Mouse (Mus musculus): ENCODE data around the gene Ppp4r3a.
"Not testable (repeated sequence)": the region's sequence is repeated elsewhere in the genome, so short reads cannot be mapped to it uniquely, and the experiment has no call there.

Gene Ppp4r3a

GRCm38 (mm10) chr12:101083076-101083838, at the start of gene Ppp4r3a:
TSS of gene Ppp4r3a (minus strand) at chr12:101083702.
- peak; percentile 98 to 99 for DNase-seq

DNA sequence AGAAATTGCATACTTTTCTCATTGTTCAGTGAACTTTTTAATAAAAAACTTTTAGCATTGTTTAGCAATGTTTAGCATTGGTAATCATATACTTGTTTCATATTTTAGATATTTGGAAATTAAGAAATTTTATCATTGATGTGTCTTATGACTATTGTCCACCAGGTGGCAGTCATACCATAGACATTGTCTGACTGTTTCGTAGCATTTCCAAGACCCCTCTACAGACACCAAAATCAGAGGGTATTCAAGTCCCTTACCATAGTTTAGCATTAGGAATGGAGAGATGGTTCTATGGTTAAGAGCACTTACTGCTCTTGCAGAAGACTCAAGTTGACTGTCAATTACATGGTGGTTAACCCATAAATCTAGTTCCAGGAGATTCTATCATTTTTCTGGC, 39.5 kb upstream of the Ppp4r3a start:
- peak; percentile 47 to 71 for DNase-seq

- DNase-seq: not testable (repeated sequence)
Observed at GRCm38 (mm10) chr12:101122066-101122465, 38.6 kb upstream of the Ppp4r3a start.

DNA sequence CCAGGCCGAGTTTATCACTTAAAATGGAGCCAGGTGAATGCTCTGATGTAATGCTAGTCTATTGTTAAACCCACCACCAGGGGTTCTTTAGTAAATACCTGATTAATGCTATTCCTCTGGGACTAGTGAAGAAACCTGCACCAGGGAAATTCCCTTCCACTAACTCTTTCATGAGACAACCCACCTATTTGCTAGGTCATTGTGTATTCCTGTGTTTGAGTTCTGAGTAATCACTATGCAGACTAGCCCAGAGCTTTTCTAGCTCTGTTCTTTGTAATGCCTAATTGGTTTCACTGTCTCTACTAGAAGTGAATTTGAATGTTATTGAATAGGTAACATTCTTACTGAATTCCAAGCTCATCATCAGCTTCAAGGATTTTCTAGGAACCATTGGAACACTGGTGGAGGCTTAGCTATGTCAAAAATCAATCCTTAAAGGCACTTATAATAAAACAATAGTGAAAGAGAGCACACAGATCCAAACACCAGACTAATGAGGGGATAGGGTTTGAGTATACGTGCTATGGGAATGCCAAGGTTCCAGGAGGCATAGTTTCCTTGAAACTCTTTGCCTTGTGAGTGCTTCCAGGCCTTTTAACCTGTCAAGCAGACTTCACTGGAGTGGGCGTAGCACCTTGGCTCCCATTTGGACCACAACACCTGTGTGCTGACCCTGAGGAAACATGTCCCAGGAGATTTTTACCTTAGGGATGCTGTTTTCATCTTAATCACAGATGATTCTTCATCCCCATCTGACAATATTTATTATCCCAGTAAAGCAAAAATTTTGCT, 26.5 kb upstream of the Ppp4r3a start:
- DNase-seq: not testable (repeated sequence)

DNA sequence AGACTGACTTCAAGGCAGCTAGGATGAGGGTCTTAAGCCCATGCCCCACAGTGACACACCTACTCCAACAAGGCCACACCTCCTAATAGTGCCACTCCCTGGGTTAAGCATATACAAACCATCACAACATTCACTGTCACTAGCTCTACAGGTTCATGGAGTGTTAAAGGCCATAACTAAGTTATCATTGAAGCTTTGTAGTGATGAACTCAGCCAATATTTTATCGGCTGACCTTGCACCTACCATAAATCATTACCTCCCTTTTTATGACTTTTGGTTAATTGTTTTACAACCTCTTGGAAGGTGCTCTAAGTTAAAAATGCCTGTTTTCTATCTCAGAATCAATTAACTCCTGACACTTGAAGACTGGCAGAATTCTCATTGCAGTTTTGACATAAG, 24.2 kb upstream of the Ppp4r3a start:
- no peak for DNase-seq

DNA sequence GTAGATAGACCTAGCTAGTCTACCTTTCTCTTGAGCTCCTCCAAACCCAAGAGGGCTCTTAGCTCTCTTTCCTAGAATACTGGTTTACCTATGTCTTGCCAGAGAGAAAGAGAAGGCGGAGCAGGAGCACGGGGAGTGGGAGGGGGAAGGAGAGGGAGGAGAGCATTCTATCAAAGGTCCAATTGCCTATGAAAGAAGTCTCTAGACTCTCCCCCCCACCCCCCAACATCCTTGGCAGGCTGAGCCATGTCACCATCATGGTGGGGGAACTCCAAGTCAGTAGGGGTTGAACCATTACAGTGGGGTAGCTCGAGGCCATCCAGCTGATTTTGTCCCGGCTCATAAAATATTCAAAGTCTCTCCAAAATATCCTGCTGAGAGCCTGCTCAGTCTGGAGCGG, 22.1 kb upstream of the Ppp4r3a start:
- no peak for DNase-seq

- DNase-seq: peak; percentile 57
Observed at GRCm38 (mm10) chr12:101102648-101103047, 19.1 kb upstream of the Ppp4r3a start.

DNA sequence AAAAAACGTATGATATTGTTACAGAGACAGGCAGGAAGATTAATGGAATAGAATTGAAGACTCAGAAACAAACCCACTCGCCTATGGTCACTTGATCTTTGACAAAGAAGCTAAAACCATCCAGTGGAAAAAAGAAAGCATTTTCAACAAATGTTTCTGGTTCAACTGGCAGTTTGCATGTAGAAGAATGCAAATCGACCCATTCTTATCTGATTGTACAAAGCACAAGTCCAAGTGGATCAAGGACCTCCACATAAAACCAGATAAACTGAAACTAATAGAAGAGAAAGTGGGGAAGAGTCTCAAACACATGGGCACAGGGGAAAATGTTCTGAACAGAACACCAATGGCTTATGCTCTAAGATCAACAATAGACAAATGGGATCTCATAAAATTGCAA, 10.2 kb upstream of the Ppp4r3a start:
- DNase-seq: not testable (repeated sequence)

GRCm38 (mm10) chr12:101089955-101090354, 6.5 kb upstream of the Ppp4r3a start:
- DNase-seq: no peak

DNA sequence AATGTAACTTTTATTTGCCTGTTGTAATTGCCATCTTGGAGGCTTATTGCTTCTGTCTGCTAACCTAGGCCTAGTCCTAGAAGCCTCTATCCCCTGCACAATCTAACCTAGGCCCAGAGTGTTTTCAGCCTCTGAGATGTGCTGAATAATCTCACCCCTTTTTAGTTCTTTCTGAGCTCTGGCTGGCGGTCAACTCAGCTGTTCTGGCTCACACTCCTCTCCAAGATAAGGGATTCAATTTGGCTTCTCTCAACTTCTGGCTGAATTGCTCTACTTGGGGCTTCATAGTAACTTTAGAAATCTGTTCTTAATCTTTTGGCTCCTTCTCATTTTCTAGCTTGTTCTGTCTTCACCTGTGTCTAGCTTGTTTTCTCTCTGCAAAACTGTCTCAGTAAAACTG, 3.9 kb upstream of the Ppp4r3a start:
- no peak for DNase-seq

- no peak for DNase-seq
Observed at GRCm38 (mm10) chr12:101084881-101085666, 1.6 kb upstream of the Ppp4r3a start.

- no peak for DNase-seq
Observed at GRCm38 (mm10) chr12:101084237-101084636, 735 bp upstream of the Ppp4r3a start.

GRCm38 (mm10) chr12:101083839-101084195, 315 bp upstream of the Ppp4r3a start:
- DNase-seq: no peak

DNA sequence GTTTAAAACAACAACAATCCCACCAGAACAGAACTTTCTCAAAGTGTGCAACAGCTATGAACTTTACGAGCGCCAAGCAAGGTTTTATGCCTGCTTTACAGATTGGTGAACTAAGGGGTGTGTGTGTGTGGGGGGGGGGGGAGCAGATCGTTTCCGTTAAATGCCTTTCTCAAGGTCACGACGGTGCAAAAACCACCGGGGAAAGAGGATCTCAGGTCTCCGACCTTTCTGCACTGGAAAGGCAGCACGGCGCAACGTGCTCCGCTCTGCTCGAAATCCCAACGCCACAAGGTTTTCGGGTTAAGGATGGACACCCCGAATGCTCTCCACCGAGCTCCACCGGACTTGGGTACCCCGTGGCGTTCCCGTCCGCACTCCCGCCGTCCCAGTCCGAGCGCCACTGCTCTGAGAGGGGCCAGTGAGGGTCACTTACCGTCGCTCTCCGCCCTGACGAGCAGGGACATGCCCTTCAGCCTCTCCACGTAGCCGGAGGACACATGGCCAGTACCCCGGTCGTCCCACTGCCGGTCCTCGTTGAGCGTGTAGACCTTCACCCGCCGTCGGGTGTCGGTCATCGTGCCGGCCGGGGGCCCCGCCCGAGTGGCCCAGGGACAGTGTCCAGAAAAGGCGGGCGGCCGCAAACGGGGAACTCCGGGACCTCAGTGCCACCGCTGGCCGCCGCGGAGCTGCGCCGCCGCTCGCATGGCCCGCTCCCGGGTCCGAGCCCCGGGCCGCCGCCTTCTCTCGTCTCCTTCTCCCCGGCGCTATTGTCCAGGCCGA, 1.0 kb downstream of the Ppp4r3a start:
- DNase-seq: peak; percentile 51 to 52

- no peak for DNase-seq
Observed at GRCm38 (mm10) chr12:101077955-101078354, 5.5 kb downstream of the Ppp4r3a start.

DNA sequence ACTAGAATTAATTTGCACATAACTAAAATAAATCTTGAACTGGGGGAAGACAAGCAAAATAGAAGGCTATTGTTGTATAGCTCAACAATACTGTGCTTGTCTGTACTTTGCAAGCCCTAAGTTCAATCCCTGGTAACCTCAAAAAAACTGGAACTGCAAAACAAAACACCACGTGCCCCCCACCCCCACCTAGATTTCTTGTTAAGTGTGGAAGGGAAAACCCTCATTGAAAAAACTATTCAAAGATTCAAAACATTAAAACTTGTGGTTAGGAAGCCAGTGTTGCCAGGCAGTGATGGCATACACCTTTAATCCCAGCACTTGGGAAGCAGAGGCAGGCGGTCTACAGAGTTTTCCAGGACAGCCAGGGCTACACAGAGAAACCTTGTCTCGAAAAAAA, 8.1 kb downstream of the Ppp4r3a start:
- DNase-seq: no peak

GRCm38 (mm10) chr12:101074821-101075429, 8.6 kb downstream of the Ppp4r3a start:
- no peak for DNase-seq

DNA sequence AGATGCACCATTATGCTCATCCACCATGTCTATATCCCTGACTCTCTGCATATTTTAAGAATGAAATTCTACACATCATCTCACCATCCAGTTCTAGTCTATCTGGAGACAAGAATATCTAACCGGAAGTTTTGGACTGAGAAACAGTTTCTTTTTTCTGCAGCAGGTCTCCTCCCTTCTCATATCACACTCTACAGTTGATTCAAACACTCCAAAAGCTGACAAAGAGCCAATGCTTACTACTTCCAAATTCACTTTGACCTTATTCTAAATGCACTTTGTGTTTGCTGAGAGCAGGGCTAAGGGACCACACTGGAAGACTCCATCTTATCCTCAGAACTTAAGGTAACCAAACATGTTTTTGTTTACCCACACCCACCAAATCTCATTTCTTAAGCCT, 13.7 kb downstream of the Ppp4r3a start:
- no peak for DNase-seq

DNA sequence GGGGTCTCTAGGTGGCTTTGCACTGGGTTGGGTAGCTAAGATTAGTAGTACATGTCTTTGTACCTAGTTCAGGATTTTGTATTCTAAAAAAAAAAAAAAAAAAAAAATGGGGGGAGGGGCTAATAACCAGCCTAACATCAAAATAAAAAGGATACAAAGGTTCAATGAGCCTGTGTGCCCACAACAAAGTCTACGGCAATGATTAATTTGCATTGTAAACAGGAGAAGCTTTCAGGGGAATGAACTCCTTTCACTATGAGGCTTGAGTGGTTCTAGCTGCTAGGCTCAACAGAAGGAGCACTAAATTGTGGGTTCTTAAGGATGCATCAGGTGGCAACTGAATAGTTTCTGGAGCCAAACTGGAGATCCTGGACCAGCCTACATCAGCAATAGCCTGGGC, 17.2 kb downstream of the Ppp4r3a start:
- DNase-seq: no peak

DNA sequence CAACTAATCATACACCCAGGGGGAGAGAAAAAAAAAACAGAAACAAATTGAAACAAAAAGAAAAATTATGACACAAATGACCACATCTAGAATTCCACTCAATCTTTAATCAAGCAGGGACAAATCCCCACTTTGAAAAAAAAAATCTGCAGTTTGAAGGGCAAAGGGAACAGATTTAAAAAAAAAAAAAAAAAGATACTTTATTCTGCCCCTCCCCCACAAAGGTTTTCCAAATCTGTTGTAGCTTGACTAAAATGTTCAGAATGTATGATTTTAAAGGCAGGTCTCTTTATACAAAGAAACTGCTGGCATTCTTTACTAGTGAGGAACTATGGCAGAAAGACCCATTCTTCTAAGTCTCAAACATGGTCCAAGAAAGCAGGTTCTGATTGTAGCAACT, 43.5 kb downstream of the Ppp4r3a start:
- DNase-seq: no peak

GRCm38 (mm10) chr12:101028954-101029731, 54.4 kb downstream of the Ppp4r3a start, which contains the start of gene Ccdc88c:
TSS of gene Ccdc88c (minus strand) at chr12:101029056.
- peak; percentile 88 to 89 for DNase-seq

Measured in cerebellum, postnatal 10 days (tissue).